Mouse (Mus musculus) neural tube, embryonic 11.5 days (tissue): ENCODE data around the gene Gbgt1. TPM values are rescaled to one million over a fixed set of nuclear protein-coding genes. Genes with fewer than 3 reads are reported as not detected.

Source experiments
- ATAC-seq: fragments of 200-750 bp; cut with Nextera tagmentation; 2 replicates; pipeline ENCODE4 v1.8.0; 2017; ENCODE audit warnings: moderate number of reproducible peaks, mild to moderate bottlenecking, moderate TSS enrichment, moderate library complexity; ENCODE audit not compliant: insufficient read depth, low FRiP score, low TSS enrichment
- DNase-seq: peaks from one replicate; pipeline ENCODE4 v3.0.0-alpha.2; 2015; ENCODE audit warnings: low spot score
- H3K27ac ChIP-seq: fragments of 300-500 bp; sonication (generic); 2 replicates; pipeline ENCODE4 v1.5.1; 2014; ENCODE audit warnings: low read depth, mild to moderate bottlenecking, low read length
- H3K27me3 ChIP-seq: fragments of 300-500 bp; sonication (generic); 2 replicates; pipeline ENCODE4 v1.6.1; 2014; ENCODE audit warnings: mild to moderate bottlenecking, low read length, mixed read lengths; ENCODE audit not compliant: control insufficient read depth, insufficient read depth
- H3K36me3 ChIP-seq: fragments of 300-500 bp; sonication (generic); 2 replicates; pipeline ENCODE4 v1.6.1; 2014; ENCODE audit warnings: mild to moderate bottlenecking, low read length, moderate library complexity, mixed read lengths; ENCODE audit not compliant: control insufficient read depth, insufficient read depth
- H3K4me1 ChIP-seq: fragments of 300-500 bp; sonication (generic); 2 replicates; pipeline ENCODE4 v1.6.1; 2014; ENCODE audit warnings: low read length, mixed read lengths; ENCODE audit not compliant: control insufficient read depth, insufficient read depth
- H3K4me2 ChIP-seq: fragments of 300-500 bp; sonication (generic); 2 replicates; pipeline ENCODE4 v1.6.1; 2014; ENCODE audit warnings: low read depth, mild to moderate bottlenecking, moderate library complexity
- H3K4me3 ChIP-seq: fragments of 300-500 bp; sonication (generic); 2 replicates; pipeline ENCODE4 v1.5.1; 2014; ENCODE audit warnings: low read depth, low read length
- H3K9ac ChIP-seq: fragments of 300-500 bp; sonication (generic); 2 replicates; pipeline ENCODE4 v1.6.1; 2014; ENCODE audit warnings: mild to moderate bottlenecking, low read length
- H3K9me3 ChIP-seq: fragments of 300-500 bp; sonication (generic); 2 replicates; pipeline ENCODE4 v1.6.1; 2016; ENCODE audit warnings: low read length; ENCODE audit not compliant: control insufficient read depth
- WGBS: fragments of 180-500 bp; shearing (Covaris S2); extraction: QIAGEN DNeasy Blood & Tissue Kit; methylation state at CpG from one replicate; pipeline ENCODE4 v1.1.7; 2014; 5-methylcytosine and 5-hydroxymethylcytosine counted together
- polyA plus RNA-seq: library from polyadenylated mRNA; unstranded; fragments of >200 nt; fragmentation: Nextera tagmentation; extraction: Ambion mirVana; gene quantifications from 2 replicates; pipeline ENCODE4 v1.2.1, GENCODE M21; 2014

Gbgt1 gene
- polyA plus RNA-seq, 1 experiment from 2014 or later = not detected

DNA sequence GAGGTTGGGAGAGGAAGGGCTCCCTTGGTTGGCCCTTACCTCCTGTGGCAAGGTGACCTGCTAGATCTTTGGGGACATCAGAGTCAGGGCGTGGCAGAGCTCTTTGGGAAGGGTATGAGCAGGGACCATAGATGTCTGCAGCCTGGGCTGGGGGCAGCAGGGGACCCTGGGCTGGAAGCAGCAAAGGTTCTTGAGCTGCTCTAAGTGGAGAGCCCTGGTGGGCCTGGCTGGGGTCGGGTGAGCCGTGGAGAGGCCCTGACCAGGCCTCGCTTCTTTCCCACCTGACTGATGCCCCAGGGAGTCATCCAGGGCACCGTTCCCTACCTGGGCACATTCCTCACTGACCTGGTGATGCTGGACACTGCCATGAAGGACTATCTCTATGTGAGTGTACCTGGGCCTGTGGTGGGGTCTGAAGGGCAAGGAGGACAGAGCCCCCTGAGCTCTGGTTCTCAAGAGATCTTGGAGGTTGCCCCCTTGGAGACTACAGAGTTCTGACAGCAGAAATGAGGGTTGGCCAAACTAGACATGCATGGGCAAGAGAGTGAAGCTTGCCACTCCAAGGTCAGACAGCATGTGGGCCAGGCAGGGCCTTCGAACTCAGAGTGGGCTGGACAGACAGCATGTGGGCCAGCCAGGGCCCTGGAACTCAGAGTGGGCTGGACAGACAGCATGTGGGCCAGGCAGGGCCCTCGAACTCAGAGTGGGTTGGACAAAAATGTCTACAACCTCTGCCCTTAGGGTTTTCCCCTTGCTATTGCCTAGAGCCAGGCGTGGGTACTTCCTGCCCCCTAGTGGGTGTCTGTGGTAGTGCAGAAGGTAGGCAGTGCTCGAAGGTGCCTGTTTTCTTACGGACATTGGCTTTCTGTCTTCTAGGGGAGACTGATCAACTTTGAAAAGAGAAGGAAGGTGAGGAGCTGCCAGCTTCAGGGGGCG lies 50.8 kb downstream of the Gbgt1 start:
- Histone ChIP-seq H3K4me2 (no peak overlapping the region), H3K9me3 (no peaks in the 10 kb centered on the region), H3K36me3 (peaks cover 36% of the 10 kb centered on the region), H3K27ac (no peak overlapping the region), H3K4me1 (no peaks in the 10 kb centered on the region), H3K27me3 (no peaks in the 10 kb centered on the region), H3K9ac (no peak overlapping the region), H3K4me3 (no peak overlapping the region)
- peak; percentile 82 for DNase-seq
- 60% methylated on average over 11 of the region's 11 CpGs for WGBS
- no peak; the same call in 1 of the 2 replicates for ATAC-seq

DNA sequence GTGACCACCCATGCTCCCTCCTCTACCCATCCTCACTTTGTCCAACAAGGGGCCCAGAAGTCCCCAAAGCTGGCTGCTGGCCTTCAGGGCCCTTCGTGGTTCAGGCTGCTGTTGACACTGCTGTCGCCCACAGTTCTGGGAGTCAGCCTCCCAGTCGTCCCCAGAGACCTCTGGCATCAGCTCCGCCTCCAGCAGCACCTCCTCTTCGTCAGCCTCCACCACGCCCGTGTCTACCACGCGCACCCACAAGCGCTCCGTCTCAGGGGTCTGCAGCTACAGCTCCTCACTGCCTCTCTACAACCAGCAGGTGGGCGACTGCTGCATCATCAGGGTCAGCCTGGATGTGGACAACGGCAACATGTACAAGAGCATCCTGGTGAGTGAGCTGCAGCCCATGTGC lies 52.5 kb downstream of the Gbgt1 start:
- DNase-seq (no peak), ATAC-seq (no peak)
- no peaks in the 10 kb centered on the region for H3K27me3 ChIP-seq
- peaks cover 30% of the 10 kb centered on the region for H3K36me3 ChIP-seq
- no peaks in the 10 kb centered on the region for H3K4me1 ChIP-seq
- no peak overlapping the region for H3K4me3 ChIP-seq
- H3K27ac ChIP-seq = no peak overlapping the region
- 90% methylated on average over 13 of the region's 13 CpGs for WGBS
- no peak overlapping the region for H3K4me2 ChIP-seq
- no peak overlapping the region for H3K9ac ChIP-seq
- no peaks in the 10 kb centered on the region for H3K9me3 ChIP-seq

DNA sequence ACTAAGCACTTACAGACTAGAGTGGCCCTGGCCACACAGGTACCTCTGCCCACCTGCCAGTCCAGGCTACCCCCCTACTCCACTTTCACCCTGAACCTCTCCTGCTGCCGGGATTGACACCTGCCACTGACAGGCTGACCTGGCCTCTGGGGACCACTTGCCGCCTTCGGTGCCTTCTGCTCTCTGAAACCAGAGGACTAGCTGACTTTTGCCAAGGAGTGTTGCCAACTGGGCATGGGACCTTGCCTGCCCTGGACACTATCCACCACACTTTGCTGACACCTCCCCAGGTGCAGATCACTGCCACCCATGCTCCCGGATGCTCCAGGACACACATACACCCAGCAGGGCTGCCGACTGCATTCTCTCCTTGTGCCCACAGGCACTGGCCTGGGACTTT lies 55.6 kb downstream of the Gbgt1 start:
- no peak for ATAC-seq
- H3K9me3 ChIP-seq = no peaks in the 10 kb centered on the region
- H3K4me3 ChIP-seq = no peak overlapping the region
- H3K9ac ChIP-seq = no peak overlapping the region
- no peaks in the 10 kb centered on the region for H3K4me1 ChIP-seq
- 97% methylated on average over 5 of the region's 5 CpGs for WGBS
- no peak overlapping the region for H3K4me2 ChIP-seq
- no peak for DNase-seq
- no peaks in the 10 kb centered on the region for H3K27me3 ChIP-seq
- peaks cover 24% of the 10 kb centered on the region for H3K36me3 ChIP-seq
- H3K27ac ChIP-seq = no peak overlapping the region

Other genes with a start within 250 kb of the Gbgt1 start
- gene Ppp1r26, start 50.1 kb upstream of the Gbgt1 start, polyA plus RNA-seq = 4.0 and 5.0 TPM in 2 replicates
- 0.42 and 0.99 TPM in 2 replicates for gene 1700007K13Rik, start 30.6 kb upstream of the Gbgt1 start, polyA plus RNA-seq
- 66.7 and 66.9 TPM in 2 replicates for gene Mrps2, start 28.8 kb upstream of the Gbgt1 start, polyA plus RNA-seq
- 1.0 TPM in 1 of 2 replicates, not detected in the other for gene Gm10134, start 9.2 kb downstream of the Gbgt1 start, polyA plus RNA-seq
- gene Ralgds, start 16.2 kb downstream of the Gbgt1 start, polyA plus RNA-seq = 62.8 and 86.7 TPM in 2 replicates
- gene Cel, start 66.5 kb downstream of the Gbgt1 start, polyA plus RNA-seq = not detected in 2 replicates
- 39.7 and 43.8 TPM in 2 replicates for gene Gtf3c5, start 86.9 kb downstream of the Gbgt1 start, polyA plus RNA-seq
- gene Gfi1b, start 125.1 kb downstream of the Gbgt1 start, polyA plus RNA-seq = 2.6 and 3.3 TPM in 2 replicates
- 24.1 TPM in 2 replicates for gene Tsc1, start 144.3 kb downstream of the Gbgt1 start, polyA plus RNA-seq
- 0.99 and 1.2 TPM in 2 replicates for gene Spaca9, start 202.8 kb downstream of the Gbgt1 start, polyA plus RNA-seq
- gene Ak8, start 203.3 kb downstream of the Gbgt1 start, polyA plus RNA-seq = 0.34 and 0.41 TPM in 2 replicates